In the genomic region with DNA sequence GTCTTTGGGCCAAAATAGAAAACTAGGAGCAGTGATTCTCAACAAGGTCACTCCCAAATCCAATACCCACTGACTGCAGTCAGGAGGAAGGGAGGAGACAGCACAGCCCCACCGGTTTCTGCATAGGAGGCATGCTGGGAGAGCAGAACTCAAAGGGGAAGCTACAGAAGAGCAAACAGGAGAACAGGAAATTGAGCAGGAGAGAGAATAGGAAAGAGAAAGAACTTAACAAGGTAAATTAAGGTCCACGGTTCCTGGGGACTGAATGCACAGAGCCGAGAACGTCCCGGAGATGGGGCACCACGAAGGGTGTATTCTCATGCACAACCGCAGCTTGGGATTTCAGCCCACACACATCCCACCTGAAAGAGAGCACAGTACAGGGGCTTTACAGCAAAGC, we compare ENCODE assay signal across 25 mouse cellular contexts. TPM values are rescaled to one million over a fixed set of nuclear protein-coding genes. Genes with fewer than 3 reads are reported as not detected.
DNase-seq lines count a peak whose midpoint lies in the region; ATAC-seq and TF ChIP-seq lines count a peak whose summit lies in the region.
"Had no signal": no experiment of that assay in that cellular context is flagged by ENCODE, and none has a peak within 500 bp of the region (broad histone marks: within the 10 kb centered on the region; RNA-seq: fewer than 3 reads in every experiment).

No protein-coding gene starts in this region.

- peaks cover 14% of the 10 kb centered on the region for H3K79me2 ChIP-seq in heart, adult 2 months (replicated peaks; ENCODE audit: control insufficient read depth, insufficient read depth, low read length)
- peaks cover 43% of the 10 kb centered on the region for H3K79me2 ChIP-seq in liver, adult 2 months (ENCODE audit: control insufficient read depth, insufficient read depth, low read length)

- no peak for DNase-seq in heart, adult 2 months
- DNase-seq in liver, adult 2 months (ENCODE audit: extremely low read depth, low read depth, low spot score) = no peak
- DNase-seq in R1 (ENCODE audit: low read depth, low spot score) = peak; percentile 80
- DNase-seq: adrenal gland, adult 8-10 months; adrenal gland, postnatal 36 days; cerebellum, adult 11 months; cerebellum, adult 8-10 months; cerebellum, postnatal 14 days; embryo, embryonic 11 days; gastrocnemius, adult 2 months; gastrocnemius, postnatal 36 days; heart, adult 18-20 months; kidney, adult 11 months; kidney, adult 9 months had no signal

- H3K9ac ChIP-seq in heart, embryonic 13.5 days = no peak overlapping the region
- no peak overlapping the region for H3K9ac ChIP-seq in heart, adult 2 months (ENCODE audit: low read depth, low read length)
- no peak overlapping the region for H3K9ac ChIP-seq in liver, adult 2 months (ENCODE audit: low read depth, low read length)
- H3K9ac ChIP-seq in liver, embryonic 12.5 days = no peak overlapping the region
- H3K9ac ChIP-seq in ES-Bruce4 (ENCODE audit: low read depth, poor library complexity, severe bottlenecking) = peak overlapping the region; percentile 44; the same call in 1 of the 2 replicates
- H3K9ac ChIP-seq: embryonic facial prominence, embryonic 15.5 days; hindbrain, embryonic 13.5 days had no signal

- H3K4me3 ChIP-seq in heart, embryonic 13.5 days = no peak overlapping the region
- no peak overlapping the region for H3K4me3 ChIP-seq in heart, adult 2 months
- no peak overlapping the region for H3K4me3 ChIP-seq in liver, adult 2 months (ENCODE audit: insufficient read depth, low read depth, low read length)
- no peak overlapping the region for H3K4me3 ChIP-seq in liver, embryonic 12.5 days
- no peak overlapping the region; the same call in 1 of the 2 replicates for H3K4me3 ChIP-seq in ES-Bruce4 (ENCODE audit: low read depth, low read length)
- H3K4me3 ChIP-seq: embryonic facial prominence, embryonic 15.5 days; erythroblast, embryonic 14.5 days; forebrain, embryonic 10.5 days; gastrocnemius, adult 2 months; hindbrain, embryonic 13.5 days had no signal

- TF ChIP-seq CTCF in heart, adult 2 months (IDR thresholded peaks at IDR 0.05) = no peak
- TF ChIP-seq CTCF in liver, adult 2 months (IDR thresholded peaks at IDR 0.05; ENCODE audit: low read depth, low read length) = no peak
- no peak for TF ChIP-seq CTCF in ES-Bruce4 (IDR thresholded peaks at IDR 0.05; ENCODE audit: low read depth, low read length)

- H3K27me3 ChIP-seq in heart, embryonic 13.5 days (replicated peaks) = no peaks in the 10 kb centered on the region
- H3K27me3 ChIP-seq in heart, adult 2 months (ENCODE audit: control insufficient read depth, insufficient read depth, low read length) = no peaks in the 10 kb centered on the region
- H3K27me3 ChIP-seq in liver, adult 2 months (ENCODE audit: control insufficient read depth, insufficient read depth, low read length) = no peaks in the 10 kb centered on the region
- no peaks in the 10 kb centered on the region for H3K27me3 ChIP-seq in liver, embryonic 12.5 days (replicated peaks)
- no peaks in the 10 kb centered on the region for H3K27me3 ChIP-seq in ES-Bruce4 (ENCODE audit: control insufficient read depth, insufficient read depth, low read length, poor library complexity, severe bottlenecking)
- H3K27me3 ChIP-seq: embryonic facial prominence, embryonic 15.5 days; hindbrain, embryonic 13.5 days; Patski had no signal

- intact Hi-C loops in heart, adult 2 months (cut with DNase I) = no loop called here

- no peak for TF ChIP-seq POLR2A in heart, adult 2 months (IDR thresholded peaks at IDR 0.05; ENCODE audit: insufficient read depth, low read depth, low read length)
- no peak for TF ChIP-seq POLR2A in liver, adult 2 months (IDR thresholded peaks at IDR 0.05; ENCODE audit: extremely low read depth, insufficient read depth, low read length)
- no peak for TF ChIP-seq POLR2A in ES-Bruce4 (IDR thresholded peaks at IDR 0.05; ENCODE audit: insufficient read depth, low read length)

- no peaks in the 10 kb centered on the region for H3K9me3 ChIP-seq in heart, embryonic 13.5 days
- no peaks in the 10 kb centered on the region for H3K9me3 ChIP-seq in liver, embryonic 12.5 days (replicated peaks)
- no peaks in the 10 kb centered on the region for H3K9me3 ChIP-seq in ES-Bruce4 (replicated peaks; ENCODE audit: control insufficient read depth, insufficient read depth, low read length, poor library complexity, severe bottlenecking)
- H3K9me3 ChIP-seq: embryonic facial prominence, embryonic 15.5 days; forebrain, embryonic 10.5 days; hindbrain, embryonic 13.5 days had no signal

- peaks cover 61% of the 10 kb centered on the region for H3K4me1 ChIP-seq in heart, embryonic 13.5 days
- H3K4me1 ChIP-seq in heart, adult 2 months (ENCODE audit: control insufficient read depth, insufficient read depth, low read length) = peaks cover 10% of the 10 kb centered on the region
- H3K4me1 ChIP-seq in liver, adult 2 months (ENCODE audit: control insufficient read depth, insufficient read depth, low read length) = peaks cover 23% of the 10 kb centered on the region
- H3K4me1 ChIP-seq in liver, embryonic 12.5 days = peaks cover 23% of the 10 kb centered on the region
- peaks cover 4% of the 10 kb centered on the region for H3K4me1 ChIP-seq in ES-Bruce4 (ENCODE audit: control insufficient read depth, insufficient read depth, low read length)

- H3K36me3 ChIP-seq in heart, embryonic 13.5 days = peaks cover 94% of the 10 kb centered on the region
- peaks cover 68% of the 10 kb centered on the region for H3K36me3 ChIP-seq in heart, adult 2 months (ENCODE audit: control insufficient read depth, insufficient read depth, low read length)
- peaks cover 75% of the 10 kb centered on the region for H3K36me3 ChIP-seq in liver, adult 2 months (ENCODE audit: control insufficient read depth, insufficient read depth, low read length)
- peaks cover 99% of the 10 kb centered on the region for H3K36me3 ChIP-seq in liver, embryonic 12.5 days
- H3K36me3 ChIP-seq in ES-Bruce4 (ENCODE audit: control insufficient read depth, insufficient read depth, low read length, poor library complexity, severe bottlenecking) = peaks cover 90% of the 10 kb centered on the region

- no peak for TF ChIP-seq EP300 in heart, adult 2 months (IDR thresholded peaks at IDR 0.05; ENCODE audit: insufficient read depth, low read depth, low read length)
- TF ChIP-seq EP300 in ES-Bruce4 (IDR thresholded peaks at IDR 0.05; ENCODE audit: insufficient read depth, low read depth, low read length) = no peak

- peak overlapping the region; percentile 54; the same call in 1 of the 2 replicates for H3K27ac ChIP-seq in heart, embryonic 13.5 days (replicated peaks)
- no peak overlapping the region for H3K27ac ChIP-seq in heart, adult 2 months
- 0 out of 2 replicates have a peak overlapping the region, but pooled peaks have one; percentile 2 for H3K27ac ChIP-seq in liver, adult 2 months (replicated peaks; ENCODE audit: insufficient read depth, low read depth, low read length)
- no peak overlapping the region for H3K27ac ChIP-seq in liver, embryonic 12.5 days
- H3K27ac ChIP-seq in ES-Bruce4 (ENCODE audit: insufficient read depth, low read length) = peak overlapping the region; percentile 44
- H3K27ac ChIP-seq: embryonic facial prominence, embryonic 15.5 days; forebrain, embryonic 10.5 days; gastrocnemius, adult 2 months; hindbrain, embryonic 13.5 days; hindbrain, postnatal 0 days had no signal

- ATAC-seq in heart, embryonic 13.5 days (ENCODE audit: extremely low read depth, insufficient number of reproducible peaks, low FRiP score, low TSS enrichment) = no peak
- no peak for ATAC-seq in liver, embryonic 12.5 days
- ATAC-seq in megakaryocyte progenitor cell, adult 5-6 weeks (replicated peaks; ENCODE audit: poor library complexity) = no peak
- ATAC-seq: forebrain, embryonic 14.5 days; hindbrain, postnatal 0 days; Patski had no signal

- WGBS in heart, embryonic 13.5 days = 74% methylated on average over 7 of the region's 7 CpGs
- 65% methylated on average over 7 of the region's 7 CpGs for WGBS in heart, adult 2 months
- 73% methylated on average over 7 of the region's 7 CpGs for WGBS in liver, adult 2 months
- WGBS in liver, embryonic 12.5 days (ENCODE audit: insufficient replicate concordance) = 82% methylated on average over 7 of the region's 7 CpGs

- H3K4me2 ChIP-seq in heart, embryonic 13.5 days = no peak overlapping the region
- H3K4me2 ChIP-seq in liver, embryonic 12.5 days = no peak overlapping the region
- H3K4me2 ChIP-seq: embryonic facial prominence, embryonic 15.5 days; hindbrain, embryonic 13.5 days had no signal

RNA-seq across cellular contexts. Expression of a gene that starts 8.5 kb away (rescaled TPM):
- polyA plus RNA-seq in heart, embryonic 13.5 days (2015; fragmentation: Nextera tagmentation; extraction: Ambion mirVana) = 45.5 and 50.8 TPM in 2 replicates
- 10 to 100 TPM; 39.4 to 46.3 TPM for total RNA-seq in heart, adult 2 months (2021)
- 39.2 and 63.1 TPM in 2 replicates for polyA plus RNA-seq in heart, adult 2 months (2012; rRNA removed)
- total RNA-seq in liver, adult 2 months (2014; rRNA removed) = 58.4 and 67.7 TPM in 2 replicates
- polyA plus RNA-seq in liver, adult 2 months (2012; rRNA removed) = 25.7 and 32.8 TPM in 2 replicates
- 30.7 and 32.6 TPM in 2 replicates for polyA plus RNA-seq in liver, embryonic 12.5 days (2016; fragmentation: Nextera tagmentation; extraction: Ambion mirVana)
- polyA plus RNA-seq in ES-Bruce4 (2011; ENCODE audit: insufficient read depth, insufficient read length, low read depth, missing spikeins) = 67.6 and 72.7 TPM in 2 replicates
- 34.2 and 37.0 TPM in 2 replicates for total RNA-seq in megakaryocyte progenitor cell, adult 5-6 weeks (2015)
- 57.1 and 89.5 TPM in 2 replicates for total RNA-seq in megakaryocyte progenitor cell, adult 5-6 weeks (2017)

RNA-seq across cellular contexts. Expression of a gene that starts 26.2 kb away (rescaled TPM):
- polyA plus RNA-seq in heart, embryonic 13.5 days (2015; fragmentation: Nextera tagmentation; extraction: Ambion mirVana) = 21.5 and 26.8 TPM in 2 replicates
- 10 to 100 TPM in 1 of 2 experiments, 1 to 10 TPM in 1; 8.0 to 16.9 TPM for total RNA-seq in heart, adult 2 months (2021)
- 9.3 and 18.4 TPM in 2 replicates for polyA plus RNA-seq in heart, adult 2 months (2012; rRNA removed)
- total RNA-seq in liver, adult 2 months (2014; rRNA removed) = 4.8 and 9.9 TPM in 2 replicates
- polyA plus RNA-seq in liver, adult 2 months (2012; rRNA removed) = 22.3 and 23.6 TPM in 2 replicates
- 18.1 and 18.9 TPM in 2 replicates for polyA plus RNA-seq in liver, embryonic 12.5 days (2016; fragmentation: Nextera tagmentation; extraction: Ambion mirVana)
- 22.2 and 23.5 TPM in 2 replicates for polyA plus RNA-seq in ES-Bruce4 (2011; ENCODE audit: insufficient read depth, insufficient read length, low read depth, missing spikeins)
- total RNA-seq in megakaryocyte progenitor cell, adult 5-6 weeks (2015) = 23.2 and 23.5 TPM in 2 replicates
- total RNA-seq in megakaryocyte progenitor cell, adult 5-6 weeks (2017) = 18.2 and 35.5 TPM in 2 replicates

RNA-seq across cellular contexts. Expression of a gene that starts 26.2 kb away (rescaled TPM):
- polyA plus RNA-seq in heart, embryonic 13.5 days (2015; fragmentation: Nextera tagmentation; extraction: Ambion mirVana) = 48.4 and 48.6 TPM in 2 replicates
- total RNA-seq in heart, adult 2 months (2021) = 10 to 100 TPM; 19.5 to 25.4 TPM
- 16.2 and 17.2 TPM in 2 replicates for polyA plus RNA-seq in heart, adult 2 months (2012; rRNA removed)
- total RNA-seq in liver, adult 2 months (2014; rRNA removed) = 9.0 and 12.6 TPM in 2 replicates
- 18.4 and 26.1 TPM in 2 replicates for polyA plus RNA-seq in liver, adult 2 months (2012; rRNA removed)
- polyA plus RNA-seq in liver, embryonic 12.5 days (2016; fragmentation: Nextera tagmentation; extraction: Ambion mirVana) = 62.0 and 63.5 TPM in 2 replicates
- 79.2 and 85.2 TPM in 2 replicates for polyA plus RNA-seq in ES-Bruce4 (2011; ENCODE audit: insufficient read depth, insufficient read length, low read depth, missing spikeins)
- total RNA-seq in megakaryocyte progenitor cell, adult 5-6 weeks (2015) = 42.7 and 45.9 TPM in 2 replicates
- total RNA-seq in megakaryocyte progenitor cell, adult 5-6 weeks (2017) = 18.9 and 20.8 TPM in 2 replicates

RNA-seq across cellular contexts. Expression of a gene that starts 28.9 kb away (rescaled TPM):
- 36.1 and 40.6 TPM in 2 replicates for polyA plus RNA-seq in heart, embryonic 13.5 days (2015; fragmentation: Nextera tagmentation; extraction: Ambion mirVana)
- 1 to 10 TPM; 6.3 to 6.5 TPM for total RNA-seq in heart, adult 2 months (2021)
- 5.1 and 6.9 TPM in 2 replicates for polyA plus RNA-seq in heart, adult 2 months (2012; rRNA removed)
- total RNA-seq in liver, adult 2 months (2014; rRNA removed) = 19.9 and 20.3 TPM in 2 replicates
- polyA plus RNA-seq in liver, adult 2 months (2012; rRNA removed) = 6.8 and 7.9 TPM in 2 replicates
- polyA plus RNA-seq in liver, embryonic 12.5 days (2016; fragmentation: Nextera tagmentation; extraction: Ambion mirVana) = 22.7 and 24.0 TPM in 2 replicates
- 7.2 and 7.4 TPM in 2 replicates for polyA plus RNA-seq in ES-Bruce4 (2011; ENCODE audit: insufficient read depth, insufficient read length, low read depth, missing spikeins)
- total RNA-seq in megakaryocyte progenitor cell, adult 5-6 weeks (2015) = 8.5 and 12.3 TPM in 2 replicates
- total RNA-seq in megakaryocyte progenitor cell, adult 5-6 weeks (2017) = 11.3 and 12.2 TPM in 2 replicates

RNA-seq across cellular contexts. Expression of a gene that starts 53.9 kb away (rescaled TPM):
- 40.7 and 44.1 TPM in 2 replicates for polyA plus RNA-seq in heart, embryonic 13.5 days (2015; fragmentation: Nextera tagmentation; extraction: Ambion mirVana)
- total RNA-seq in heart, adult 2 months (2021) = 10 to 100 TPM; 23.1 to 28.5 TPM
- 26.3 and 27.3 TPM in 2 replicates for polyA plus RNA-seq in heart, adult 2 months (2012; rRNA removed)
- total RNA-seq in liver, adult 2 months (2014; rRNA removed) = 146 and 174 TPM in 2 replicates
- polyA plus RNA-seq in liver, adult 2 months (2012; rRNA removed) = 245 and 254 TPM in 2 replicates
- polyA plus RNA-seq in liver, embryonic 12.5 days (2016; fragmentation: Nextera tagmentation; extraction: Ambion mirVana) = 40.3 and 43.6 TPM in 2 replicates
- polyA plus RNA-seq in ES-Bruce4 (2011; ENCODE audit: insufficient read depth, insufficient read length, low read depth, missing spikeins) = 36.6 and 37.3 TPM in 2 replicates
- 30.0 and 30.6 TPM in 2 replicates for total RNA-seq in megakaryocyte progenitor cell, adult 5-6 weeks (2015)
- total RNA-seq in megakaryocyte progenitor cell, adult 5-6 weeks (2017) = 31.9 and 32.3 TPM in 2 replicates

Comparison
In these comparisons a context has a peak if more than half of its experiments do, and no peak if none do; other contexts are left out.
1. H3K27ac ChIP-seq: peak in heart, embryonic 13.5 days (single experiment), liver, adult 2 months (single experiment) and ES-Bruce4 (single experiment); none in heart, adult 2 months (single experiment) and liver, embryonic 12.5 days (single experiment).